Mouse (Mus musculus) lung, embryonic 14.5 days (tissue): ENCODE results near the gene Rfx4. TPM values are rescaled to one million over a fixed set of nuclear protein-coding genes. Genes with fewer than 3 reads are reported as not detected.

ENCODE experiments used
- ATAC-seq: fragments of 200-750 bp; cut with Nextera tagmentation; 2 replicates; pipeline ENCODE4 v1.8.0; 2017; ENCODE audit warnings: mild to moderate bottlenecking, moderate TSS enrichment, moderate library complexity; ENCODE audit not compliant: insufficient read depth
- DNase-seq: peaks from one replicate; pipeline ENCODE4 v3.0.0-alpha.2; 2015
- H3K27ac ChIP-seq: fragments of 300-500 bp; sonication (generic); 2 replicates; pipeline ENCODE4 v1.5.1; 2014; ENCODE audit warnings: low read depth, mild to moderate bottlenecking, moderate library complexity
- H3K27me3 ChIP-seq: fragments of 300-500 bp; sonication (generic); 2 replicates; pipeline ENCODE4 v1.6.1; 2014; ENCODE audit warnings: low read length, control low read depth; ENCODE audit not compliant: insufficient read depth
- H3K36me3 ChIP-seq: fragments of 300-500 bp; sonication (generic); 2 replicates; pipeline ENCODE4 v1.6.1; 2014; ENCODE audit warnings: control low read depth; ENCODE audit not compliant: insufficient read depth
- H3K4me1 ChIP-seq: fragments of 300-500 bp; sonication (generic); 2 replicates; pipeline ENCODE4 v1.6.1; 2014; ENCODE audit warnings: antibody characterized with exemption, control low read depth; ENCODE audit not compliant: insufficient read depth
- H3K4me2 ChIP-seq: fragments of 300-500 bp; sonication (generic); 2 replicates; pipeline ENCODE4 v1.6.1; 2014; ENCODE audit warnings: mild to moderate bottlenecking
- H3K4me3 ChIP-seq: fragments of 300-500 bp; sonication (generic); 2 replicates; pipeline ENCODE4 v1.5.1; 2014; ENCODE audit warnings: low read depth, low read length
- H3K9ac ChIP-seq: fragments of 300-500 bp; sonication (generic); 2 replicates; pipeline ENCODE4 v1.6.1; 2014
- H3K9me3 ChIP-seq: fragments of 300-500 bp; sonication (generic); 2 replicates; pipeline ENCODE4 v1.6.1; 2016; ENCODE audit warnings: low read depth, low read length, control low read depth
- CTCF ChIP-seq: IDR thresholded peaks from 2 replicates; pipeline ENCODE4 v1.5.1; 2016; ENCODE audit warnings: antibody characterized with exemption, low read depth
- WGBS: fragments of 180-500 bp; shearing (Covaris S2); extraction: QIAGEN DNeasy Blood & Tissue Kit; methylation state at CpG from one replicate; pipeline ENCODE4 v1.1.7; 2014; 5-methylcytosine and 5-hydroxymethylcytosine counted together
- polyA plus RNA-seq: library from polyadenylated mRNA; unstranded; fragments of >200 nt; fragmentation: Nextera tagmentation; extraction: Ambion mirVana; gene quantifications from 2 replicates; pipeline ENCODE4 v1.2.1, GENCODE M21; 2014

Rfx4 gene
- polyA plus RNA-seq, 1 experiment from 2014 or later, result not detected

DNA sequence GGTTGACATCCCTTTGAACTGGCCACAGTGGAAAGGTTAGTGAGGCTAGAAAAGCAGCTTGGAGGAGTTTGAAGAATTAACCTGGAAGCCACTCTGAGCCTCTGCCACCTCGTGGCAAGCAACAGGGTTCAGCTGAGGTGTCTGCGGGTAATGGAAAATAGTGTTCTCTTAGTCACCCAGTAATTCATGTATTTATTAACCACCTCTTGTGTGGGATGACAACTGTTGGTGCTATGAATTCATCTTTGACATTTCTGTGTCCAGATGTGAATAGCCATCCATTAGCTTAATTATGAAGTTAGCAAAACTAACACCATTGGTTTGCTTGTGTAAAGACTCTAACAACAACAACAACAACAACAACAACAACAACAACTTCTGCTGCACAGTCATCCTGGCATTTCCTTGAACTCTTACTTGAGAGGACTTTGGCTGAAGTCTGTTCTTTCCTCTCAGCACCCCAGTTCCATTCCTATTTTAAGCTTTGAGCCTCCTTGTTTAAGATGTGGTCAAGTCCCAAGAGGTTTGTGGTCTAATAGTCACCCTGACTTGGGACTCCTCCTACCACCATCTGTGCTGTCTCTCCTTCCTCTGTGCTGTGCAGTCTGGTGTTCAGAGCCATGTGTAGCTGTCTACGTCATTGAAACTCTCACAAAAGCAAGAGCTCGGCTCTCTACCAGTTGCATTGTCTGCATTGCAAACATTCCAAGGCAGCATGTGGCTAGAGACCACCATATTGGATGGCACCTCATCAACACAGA is 60.0 kb downstream of the Rfx4 start:
- Histone ChIP-seq H3K27ac (no peak overlapping the region), H3K4me3 (no peak overlapping the region), H3K4me1 (no peaks in the 10 kb centered on the region), H3K9me3 (no peaks in the 10 kb centered on the region), H3K36me3 (no peaks in the 10 kb centered on the region), H3K9ac (no peak overlapping the region), H3K27me3 (no peaks in the 10 kb centered on the region), H3K4me2 (no peak overlapping the region)
- WGBS, result 61% methylated on average over 4 of the region's 4 CpGs
- DNase-seq (no peak), ATAC-seq (no peak)
- TF ChIP-seq CTCF, result no peak

- WGBS, result 72% methylated on average over 7 of the region's 7 CpGs
- no peak overlapping the region for H3K4me2 ChIP-seq
- TF ChIP-seq CTCF, result no peak
- ATAC-seq (no peak), DNase-seq (no peak)
- H3K4me1 ChIP-seq, result no peaks in the 10 kb centered on the region
- H3K27ac ChIP-seq, result no peak overlapping the region
- no peaks in the 10 kb centered on the region for H3K9me3 ChIP-seq
- no peaks in the 10 kb centered on the region for H3K27me3 ChIP-seq
- H3K36me3 ChIP-seq, result no peaks in the 10 kb centered on the region
- no peak overlapping the region for H3K9ac ChIP-seq
- H3K4me3 ChIP-seq, result no peak overlapping the region
Observed at GRCm38 (mm10) chr10:84817086-84817869, 61.4 kb downstream of the Rfx4 start.

DNA sequence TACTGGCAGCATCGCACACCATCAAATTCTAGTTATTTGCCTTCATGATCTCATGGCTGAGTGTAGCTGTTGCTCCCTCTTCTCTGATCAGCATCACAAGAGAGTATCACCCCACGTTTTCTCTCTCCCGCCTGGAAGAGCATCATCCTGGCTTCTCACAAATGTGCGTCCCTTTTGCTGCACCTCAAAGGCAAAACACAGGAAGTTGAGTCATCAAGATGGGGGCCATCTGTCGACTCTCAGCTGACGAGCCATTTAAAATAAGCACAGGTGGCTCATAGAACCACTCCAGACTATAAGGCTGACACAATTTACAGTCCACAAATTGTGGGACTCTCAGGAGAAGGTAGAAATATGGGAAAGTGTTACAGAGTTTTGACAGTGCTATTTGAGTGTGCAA is 63.8 kb downstream of the Rfx4 start:
- H3K27ac ChIP-seq, result no peak overlapping the region
- H3K4me1 ChIP-seq, result no peaks in the 10 kb centered on the region
- H3K27me3 ChIP-seq, result no peaks in the 10 kb centered on the region
- 36% methylated on average over 6 of the region's 6 CpGs for WGBS
- no peak overlapping the region for H3K9ac ChIP-seq
- H3K36me3 ChIP-seq, result no peaks in the 10 kb centered on the region
- H3K9me3 ChIP-seq, result no peaks in the 10 kb centered on the region
- ATAC-seq (no peak), DNase-seq (no peak)
- no peak overlapping the region for H3K4me2 ChIP-seq
- no peak overlapping the region for H3K4me3 ChIP-seq
- TF ChIP-seq CTCF, result no peak

- Histone ChIP-seq H3K9me3 (no peaks in the 10 kb centered on the region), H3K36me3 (no peaks in the 10 kb centered on the region), H3K4me2 (no peak overlapping the region), H3K4me3 (no peak overlapping the region), H3K27me3 (no peaks in the 10 kb centered on the region), H3K9ac (no peak overlapping the region), H3K4me1 (no peaks in the 10 kb centered on the region), H3K27ac (no peak overlapping the region)
- DNase-seq (no peak), ATAC-seq (no peak)
- TF ChIP-seq CTCF, result no peak
- WGBS, result 58% methylated on average over 3 of the region's 3 CpGs
Observed at GRCm38 (mm10) chr10:84820230-84820629, 64.4 kb downstream of the Rfx4 start.

- H3K9ac ChIP-seq, result no peak overlapping the region
- no peak overlapping the region for H3K4me2 ChIP-seq
- ATAC-seq (no peak), DNase-seq (no peak)
- H3K36me3 ChIP-seq, result no peaks in the 10 kb centered on the region
- no peaks in the 10 kb centered on the region for H3K4me1 ChIP-seq
- WGBS, result 38% methylated on average over 9 of the region's 9 CpGs
- no peak for TF ChIP-seq CTCF
- no peaks in the 10 kb centered on the region for H3K9me3 ChIP-seq
- no peaks in the 10 kb centered on the region for H3K27me3 ChIP-seq
- H3K4me3 ChIP-seq, result no peak overlapping the region
- H3K27ac ChIP-seq, result no peak overlapping the region
Observed at GRCm38 (mm10) chr10:84822741-84823151, 66.9 kb downstream of the Rfx4 start.

DNA sequence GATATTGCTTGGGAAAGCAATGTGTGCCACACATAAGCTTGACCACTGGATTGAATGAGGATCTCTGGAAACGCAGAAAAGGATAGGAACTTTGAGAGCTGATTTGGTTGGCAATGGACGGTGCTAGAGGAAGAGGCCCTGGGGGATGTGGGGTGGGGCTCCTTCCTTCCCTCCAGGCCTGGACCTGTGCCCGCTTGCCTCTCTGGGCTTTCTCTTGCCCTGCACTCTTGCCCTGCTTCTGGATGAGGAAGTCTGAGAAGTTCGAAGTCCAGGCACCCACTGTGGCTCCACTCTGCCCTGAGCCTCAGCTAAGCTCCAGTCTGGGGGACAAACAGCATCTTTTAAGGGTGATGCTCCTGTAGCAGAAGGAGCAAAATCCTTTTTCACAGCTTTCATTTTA is 67.8 kb downstream of the Rfx4 start:
- Histone ChIP-seq H3K4me1 (no peaks in the 10 kb centered on the region), H3K4me2 (no peak overlapping the region), H3K27me3 (no peaks in the 10 kb centered on the region), H3K9me3 (no peaks in the 10 kb centered on the region), H3K9ac (no peak overlapping the region), H3K36me3 (no peaks in the 10 kb centered on the region), H3K27ac (no peak overlapping the region), H3K4me3 (no peak overlapping the region)
- no peak for TF ChIP-seq CTCF
- ATAC-seq (no peak; the same call in 1 of the 2 replicates), DNase-seq (peak; percentile 31)
- WGBS, result 49% methylated on average over 4 of the region's 4 CpGs

DNA sequence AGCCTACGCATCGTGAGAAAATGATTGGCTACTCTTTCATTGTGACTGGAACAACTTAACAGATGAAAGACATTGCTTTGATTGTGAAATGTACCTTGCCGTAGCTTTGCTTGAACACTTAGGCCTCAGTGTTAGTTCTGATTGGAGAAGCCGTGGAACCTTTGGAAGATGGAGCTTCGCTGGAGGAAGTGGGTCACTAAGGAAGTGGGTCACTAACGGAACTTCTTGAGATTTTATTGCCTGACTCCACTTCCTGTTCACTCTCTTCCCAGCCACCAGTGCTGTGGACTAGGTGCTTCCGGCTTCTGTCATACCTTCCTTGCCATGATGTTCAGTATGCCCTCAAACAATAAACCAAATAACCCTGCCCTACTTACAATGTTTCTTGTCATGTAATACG is 73.1 kb downstream of the Rfx4 start:
- Histone ChIP-seq H3K4me3 (no peak overlapping the region), H3K9ac (no peak overlapping the region), H3K4me1 (no peaks in the 10 kb centered on the region), H3K27me3 (no peaks in the 10 kb centered on the region), H3K27ac (no peak overlapping the region), H3K36me3 (no peaks in the 10 kb centered on the region), H3K4me2 (no peak overlapping the region), H3K9me3 (no peaks in the 10 kb centered on the region)
- ATAC-seq (no peak), DNase-seq (no peak)
- TF ChIP-seq CTCF, result no peak
- WGBS, result 81% methylated on average over 8 of the region's 8 CpGs
